Mouse (Mus musculus): Measurements from ENCODE around the gene Calm2. TPM values are rescaled to one million over a fixed set of nuclear protein-coding genes. Genes with fewer than 3 reads are reported as not detected.
A peak's percentile ranks its signal among the peaks of the same experiment; 100 is the strongest.

Calm2 gene
- total RNA-seq, 2 experiments from 2014 or later: 131 to 155 TPM

DNA sequence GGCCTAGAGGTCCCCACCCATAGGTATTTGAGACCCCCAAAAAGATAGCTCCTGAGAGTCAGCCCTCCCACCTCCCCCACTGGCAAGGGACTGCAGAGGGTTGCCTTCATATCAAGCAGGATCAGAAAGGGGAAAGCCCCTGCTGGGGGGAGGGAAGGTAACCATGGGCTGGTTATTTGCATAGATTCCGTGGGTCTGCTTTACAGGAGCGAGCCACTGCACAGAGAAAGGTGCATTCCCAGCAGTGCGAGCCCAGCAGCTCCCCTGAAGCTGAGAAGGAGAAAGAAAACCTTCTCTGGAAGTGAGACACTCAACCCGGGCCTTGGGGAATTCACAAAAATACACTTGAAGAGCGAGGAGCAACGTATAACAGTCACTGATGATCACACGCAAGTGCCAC is 28.7 kb downstream of the Calm2 start:
- DNase-seq: no peak
- intact Hi-C loops (cut with DNase I): no loop called here

DNA sequence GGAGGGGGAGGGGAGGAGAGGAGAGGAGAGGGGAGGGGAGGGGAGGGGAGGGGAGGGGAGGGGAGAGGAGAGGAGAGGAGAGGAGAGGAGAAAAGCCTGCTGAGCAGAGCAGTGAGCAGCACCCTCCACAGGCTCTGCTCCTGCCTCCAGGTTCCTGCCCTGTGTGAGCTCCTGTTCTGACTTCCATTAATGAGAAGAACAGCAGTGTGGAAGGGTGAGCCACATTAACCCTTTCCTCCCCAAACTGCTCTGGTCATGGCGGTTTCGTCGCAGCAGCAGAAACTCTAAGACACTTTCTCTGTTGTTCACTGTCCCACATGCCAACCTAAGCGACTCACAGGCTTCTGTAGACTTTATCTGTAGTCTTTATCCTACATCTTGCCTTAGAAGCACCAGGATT is 40.1 kb downstream of the Calm2 start:
- intact Hi-C loops (cut with DNase I): no loop called here
- no peak for DNase-seq

DNA sequence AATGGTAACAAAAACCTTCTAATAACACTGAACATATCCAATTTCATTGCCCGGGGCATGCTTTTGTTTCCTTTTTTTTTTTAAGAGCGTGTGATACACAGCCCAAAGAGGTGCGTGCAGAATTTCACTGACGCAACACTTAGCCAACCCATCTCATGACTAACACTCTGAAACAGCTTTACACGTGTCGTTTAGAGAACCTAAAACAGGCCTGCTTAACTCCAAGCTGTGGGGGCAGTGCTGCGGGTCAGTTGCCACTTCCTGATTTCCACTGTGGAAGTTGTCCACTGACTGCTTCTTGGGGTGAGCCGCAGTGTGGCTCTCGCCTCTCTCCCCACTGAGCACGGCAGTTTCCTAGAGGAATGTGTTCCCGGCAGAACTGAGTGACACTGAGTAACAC is 41.2 kb downstream of the Calm2 start:
- intact Hi-C loops (cut with DNase I): no loop called here
- DNase-seq: no peak

DNA sequence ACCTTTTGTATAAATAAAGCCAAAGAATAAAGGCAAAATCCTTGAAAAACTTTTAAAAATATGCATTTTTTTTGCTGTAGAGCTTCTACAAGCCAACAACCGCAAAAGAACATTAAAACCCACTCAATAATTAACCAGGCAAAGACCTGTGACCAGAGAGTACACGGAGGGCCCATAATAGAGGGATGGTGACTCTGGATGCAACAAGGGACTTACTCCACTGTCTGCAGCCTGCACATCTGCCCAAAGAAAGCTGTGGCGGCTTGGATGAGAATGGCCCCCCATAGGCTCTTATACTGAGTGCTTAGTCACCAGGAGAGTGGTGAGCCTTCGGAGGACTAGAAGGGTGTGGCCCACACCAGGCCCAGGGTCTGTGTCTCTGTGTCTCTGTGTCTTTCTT is 43.3 kb downstream of the Calm2 start:
- DNase-seq: no peak
- intact Hi-C loops (cut with DNase I): no loop called here

DNA sequence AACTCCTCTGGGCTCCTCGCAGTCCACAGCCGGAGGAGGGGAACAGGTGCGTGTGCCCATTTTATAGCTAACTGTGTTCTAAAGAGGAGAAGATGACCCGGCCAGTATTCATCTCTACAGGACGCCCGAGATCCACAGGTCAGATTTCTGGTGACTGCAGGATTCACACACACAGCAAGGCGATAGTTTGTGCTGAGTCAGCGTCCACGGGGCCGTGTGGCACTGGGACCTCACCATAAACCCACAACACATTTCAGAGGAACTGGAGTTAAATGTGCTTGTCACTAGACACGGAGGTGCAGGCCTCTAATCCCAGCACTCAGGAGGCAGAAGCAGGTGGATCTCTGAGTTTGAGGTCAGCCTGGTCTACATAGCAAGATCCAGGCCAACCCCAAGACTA is 44.3 kb downstream of the Calm2 start:
- DNase-seq: no peak
- intact Hi-C loops (cut with DNase I): no loop called here

DNA sequence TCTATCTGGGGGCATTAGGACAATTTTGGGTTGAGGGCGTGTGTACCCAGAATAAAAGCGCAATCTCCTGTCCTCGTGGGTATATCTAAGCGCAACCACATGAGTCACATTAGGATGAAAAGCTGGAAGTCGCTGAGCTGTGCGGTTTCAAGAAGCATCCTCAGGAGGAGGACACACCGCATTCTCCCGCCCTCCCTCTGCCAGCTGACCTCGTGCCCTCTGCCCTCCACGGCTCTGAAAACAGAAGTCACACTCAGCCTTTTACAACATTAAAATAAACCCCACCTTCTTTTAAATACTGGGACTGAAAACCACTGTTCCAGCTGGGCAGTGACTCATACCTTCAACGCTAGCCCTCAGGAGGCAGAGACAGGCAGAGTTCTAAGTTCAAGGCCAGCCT is 49.6 kb downstream of the Calm2 start:
- DNase-seq: no peak
- intact Hi-C loops (cut with DNase I): no loop called here

DNA sequence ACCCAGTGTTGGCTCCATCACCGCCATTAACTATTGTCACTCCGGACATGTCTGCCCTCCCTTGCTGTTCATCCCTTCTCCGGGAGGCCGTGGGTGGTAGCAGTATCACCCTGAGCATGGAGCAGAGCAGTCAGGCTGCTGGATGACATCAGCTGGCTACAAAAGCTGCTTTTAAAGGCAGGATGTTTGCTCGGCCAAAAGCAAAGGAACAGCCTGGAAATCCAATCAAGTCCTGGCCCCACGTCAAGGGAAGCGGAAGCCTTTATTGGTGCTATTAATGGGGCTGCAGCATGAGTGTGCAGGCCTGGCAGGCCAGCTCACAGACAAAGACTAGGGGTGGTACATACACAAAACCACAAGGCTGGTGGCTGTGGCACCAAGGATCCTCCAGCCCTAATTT is 55.5 kb downstream of the Calm2 start:
- intact Hi-C loops (cut with DNase I): no loop called here
- DNase-seq: peak; percentile 43 to 75

DNA sequence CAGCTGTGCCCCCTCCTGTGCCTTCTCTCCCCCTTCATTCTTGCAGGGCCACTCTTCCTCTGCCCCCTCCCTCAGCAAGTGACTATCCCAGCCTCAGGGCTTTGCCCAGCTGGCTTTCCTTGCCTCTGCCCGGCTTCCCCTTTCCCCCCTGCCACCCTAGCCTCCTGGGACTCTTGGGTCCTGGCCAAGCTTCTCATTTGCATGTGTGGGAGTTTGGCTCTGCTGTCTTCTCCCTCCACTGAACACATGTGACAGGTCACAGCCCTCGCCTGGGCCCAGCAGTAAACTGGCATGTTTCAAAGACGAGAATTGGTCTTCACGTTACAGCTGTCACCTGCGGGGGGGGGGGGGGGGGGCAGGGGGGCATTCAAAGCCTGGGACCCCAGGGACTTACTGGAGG is 59.7 kb downstream of the Calm2 start:
- intact Hi-C loops (cut with DNase I): no loop called here
- DNase-seq: no peak

DNA sequence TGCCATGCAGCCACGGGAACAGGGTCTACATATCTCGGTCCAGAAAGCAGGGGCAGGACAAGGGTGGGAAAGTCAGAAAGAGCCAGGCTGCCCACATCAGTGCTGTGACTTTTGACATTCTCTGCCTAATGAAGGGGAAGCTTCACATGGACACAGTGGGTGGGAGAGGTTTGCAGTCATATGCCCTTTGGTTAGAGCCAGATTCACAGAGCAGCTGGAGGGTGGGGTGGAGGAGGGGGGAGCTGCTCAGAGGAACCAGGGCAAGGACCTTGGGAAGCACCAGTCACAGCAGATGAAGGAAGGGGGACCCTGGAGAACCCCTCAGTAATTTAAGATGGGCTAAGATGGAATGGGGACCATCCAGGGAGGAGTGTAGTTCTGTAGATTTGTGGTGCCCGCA is 60.9 kb downstream of the Calm2 start:
- DNase-seq: no peak
- intact Hi-C loops (cut with DNase I): no loop called here

Other genes starting within 250 kb of the Calm2 start
- 10 to 100 TPM; 19.0 to 21.7 TPM for gene Mcfd2, start 181.0 kb downstream of the Calm2 start, total RNA-seq (2021)
- gene Ttc7, start 164.0 kb downstream of the Calm2 start, total RNA-seq (2021): 1 to 10 TPM; 6.8 to 8.2 TPM
- not detected for gene Stpg4, start 19.2 kb downstream of the Calm2 start, total RNA-seq (2021)
- not detected for gene Epcam, start 189.0 kb upstream of the Calm2 start, total RNA-seq (2021)
- gene Msh2, start 225.4 kb upstream of the Calm2 start, total RNA-seq (2021): 1 to 10 TPM; 8.0 TPM

All from gastrocnemius, postnatal 36 days (tissue).